Mouse (Mus musculus) forebrain, embryonic 11.5 days (tissue): ENCODE data around the gene Ndrg2. TPM values are rescaled to one million over a fixed set of nuclear protein-coding genes. Genes with fewer than 3 reads are reported as not detected.

ENCODE experiments used
- ATAC-seq: fragments of 200-750 bp; cut with Nextera tagmentation; replicated peaks from 2 replicates; pipeline ENCODE4 v1.8.0; 2017; ENCODE audit warnings: moderate TSS enrichment; ENCODE audit not compliant: low FRiP score
- DNase-seq: peaks from one replicate; pipeline ENCODE4 v3.0.0-alpha.2; 2017; ENCODE audit warnings: low spot score
- H3K27ac ChIP-seq: fragments of 300-500 bp; sonication (generic); 2 replicates; pipeline ENCODE4 v1.5.1; 2014; ENCODE audit warnings: low read depth, low read length
- H3K27me3 ChIP-seq: fragments of 300-500 bp; sonication (generic); 2 replicates; pipeline ENCODE4 v1.6.1; 2014; ENCODE audit warnings: mild to moderate bottlenecking, low read length, mixed read lengths; ENCODE audit not compliant: control insufficient read depth, insufficient read depth
- H3K36me3 ChIP-seq: fragments of 300-500 bp; sonication (generic); 2 replicates; pipeline ENCODE4 v1.6.1; 2014; ENCODE audit warnings: mild to moderate bottlenecking, low read length, moderate library complexity, mixed read lengths; ENCODE audit not compliant: control insufficient read depth, insufficient read depth
- H3K4me1 ChIP-seq: fragments of 300-500 bp; sonication (generic); replicated peaks from 2 replicates; pipeline ENCODE4 v1.6.1; 2014; ENCODE audit warnings: low read length, mixed read lengths; ENCODE audit not compliant: control insufficient read depth, insufficient read depth
- H3K4me2 ChIP-seq: fragments of 300-500 bp; sonication (generic); 2 replicates; pipeline ENCODE4 v1.6.1; 2014; ENCODE audit warnings: low read depth, mild to moderate bottlenecking, low read length, moderate library complexity, mixed read lengths; ENCODE audit not compliant: severe bottlenecking
- H3K4me3 ChIP-seq: fragments of 300-500 bp; sonication (generic); 2 replicates; pipeline ENCODE4 v1.5.1; 2014; ENCODE audit warnings: low read depth, low read length
- H3K9ac ChIP-seq: fragments of 300-500 bp; sonication (generic); 2 replicates; pipeline ENCODE4 v1.6.1; 2014; ENCODE audit warnings: low read length
- H3K9me3 ChIP-seq: fragments of 300-500 bp; sonication (generic); 2 replicates; pipeline ENCODE4 v1.6.1; 2016; ENCODE audit warnings: low read length, mixed read lengths; ENCODE audit not compliant: control insufficient read depth
- WGBS: fragments of 180-500 bp; shearing (Covaris S2); extraction: QIAGEN DNeasy Blood & Tissue Kit; methylation state at CpG from one replicate; pipeline ENCODE4 v1.1.7; 2014; 5-methylcytosine and 5-hydroxymethylcytosine counted together
- polyA plus RNA-seq: library from polyadenylated mRNA; unstranded; fragments of >200 nt; fragmentation: Nextera tagmentation; extraction: Ambion mirVana; gene quantifications from 2 replicates; pipeline ENCODE4 v1.2.1, GENCODE M21; 2014

The Ndrg2 gene
- polyA plus RNA-seq, 1 experiment from 2014 or later = 8.9 TPM

GRCm38 (mm10) chr14:51903782-51904181, 10.2 kb downstream of the Ndrg2 start:
- Histone ChIP-seq H3K9me3 (no peaks in the 10 kb centered on the region), H3K4me2 (no peak overlapping the region), H3K36me3 (no peaks in the 10 kb centered on the region), H3K9ac (no peak overlapping the region), H3K27ac (no peak overlapping the region), H3K27me3 (no peaks in the 10 kb centered on the region), H3K4me3 (no peak overlapping the region), H3K4me1 (no peaks in the 10 kb centered on the region)
- 91% methylated on average over 9 of the region's 9 CpGs for WGBS
- ATAC-seq (0 out of 2 replicates have a peak, but pooled peaks have one; percentile 21), DNase-seq (no peak)

GRCm38 (mm10) chr14:51902806-51903710, 10.9 kb downstream of the Ndrg2 start:
- Histone ChIP-seq H3K4me1 (no peaks in the 10 kb centered on the region), H3K4me2 (no peak overlapping the region), H3K4me3 (no peak overlapping the region), H3K27me3 (no peaks in the 10 kb centered on the region), H3K27ac (no peak overlapping the region), H3K36me3 (no peaks in the 10 kb centered on the region), H3K9ac (no peak overlapping the region), H3K9me3 (no peaks in the 10 kb centered on the region)
- DNase-seq = peak; percentile 90
- peak; percentile 56; the same call in 1 of the 2 replicates for ATAC-seq
- WGBS = 61% methylated on average over 9 of the region's 9 CpGs

- no peaks in the 10 kb centered on the region for H3K9me3 ChIP-seq
- ATAC-seq (no peak), DNase-seq (no peak)
- 82% methylated on average over 1 of the region's 1 CpGs for WGBS
- no peaks in the 10 kb centered on the region for H3K4me1 ChIP-seq
- no peak overlapping the region for H3K4me2 ChIP-seq
- no peaks in the 10 kb centered on the region for H3K36me3 ChIP-seq
- H3K27me3 ChIP-seq = no peaks in the 10 kb centered on the region
- H3K4me3 ChIP-seq = no peak overlapping the region
- no peak overlapping the region for H3K9ac ChIP-seq
- no peak overlapping the region for H3K27ac ChIP-seq
These were observed 14.6 kb downstream of the Ndrg2 start for GRCm38 (mm10) chr14:51899351-51899750.

GRCm38 (mm10) chr14:51896539-51897170, 17.3 kb downstream of the Ndrg2 start:
- H3K4me1 ChIP-seq = no peaks in the 10 kb centered on the region
- ATAC-seq (no peak), DNase-seq (no peak)
- WGBS = 82% methylated on average over 8 of the region's 8 CpGs
- H3K4me3 ChIP-seq = no peak overlapping the region
- no peak overlapping the region for H3K9ac ChIP-seq
- H3K9me3 ChIP-seq = no peaks in the 10 kb centered on the region
- H3K27me3 ChIP-seq = no peaks in the 10 kb centered on the region
- peaks cover 1% of the 10 kb centered on the region for H3K36me3 ChIP-seq
- no peak overlapping the region for H3K4me2 ChIP-seq
- H3K27ac ChIP-seq = no peak overlapping the region

GRCm38 (mm10) chr14:51896019-51896418, 17.9 kb downstream of the Ndrg2 start:
- no peaks in the 10 kb centered on the region for H3K27me3 ChIP-seq
- DNase-seq = no peak
- no peaks in the 10 kb centered on the region for H3K9me3 ChIP-seq
- WGBS = 86% methylated on average over 6 of the region's 6 CpGs
- no peak overlapping the region for H3K4me3 ChIP-seq
- H3K27ac ChIP-seq = no peak overlapping the region
- no peak overlapping the region for H3K9ac ChIP-seq
- peaks cover 6% of the 10 kb centered on the region for H3K36me3 ChIP-seq
- H3K4me1 ChIP-seq = no peaks in the 10 kb centered on the region
- ATAC-seq = no peak
- no peak overlapping the region for H3K4me2 ChIP-seq

- H3K4me2 ChIP-seq = no peak overlapping the region
- H3K27ac ChIP-seq = no peak overlapping the region
- H3K9ac ChIP-seq = no peak overlapping the region
- DNase-seq = no peak
- no peaks in the 10 kb centered on the region for H3K4me1 ChIP-seq
- H3K9me3 ChIP-seq = no peaks in the 10 kb centered on the region
- no peak for ATAC-seq
- no peak overlapping the region for H3K4me3 ChIP-seq
- peaks cover 6% of the 10 kb centered on the region for H3K36me3 ChIP-seq
- WGBS = 81% methylated on average over 14 of the region's 14 CpGs
- no peaks in the 10 kb centered on the region for H3K27me3 ChIP-seq
These were observed 18.9 kb downstream of the Ndrg2 start for GRCm38 (mm10) chr14:51895071-51895470.

- Histone ChIP-seq H3K4me2 (no peak overlapping the region), H3K27ac (no peak overlapping the region), H3K36me3 (peaks cover 6% of the 10 kb centered on the region), H3K9ac (no peak overlapping the region), H3K4me1 (no peaks in the 10 kb centered on the region), H3K27me3 (no peaks in the 10 kb centered on the region), H3K4me3 (no peak overlapping the region), H3K9me3 (no peaks in the 10 kb centered on the region)
- 69% methylated on average over 3 of the region's 3 CpGs for WGBS
- no peak for ATAC-seq
- no peak for DNase-seq
These were observed 20.1 kb downstream of the Ndrg2 start for GRCm38 (mm10) chr14:51893809-51894208.

- Histone ChIP-seq H3K4me3 (no peak overlapping the region), H3K36me3 (peaks cover 9% of the 10 kb centered on the region), H3K9ac (no peak overlapping the region), H3K27ac (no peak overlapping the region), H3K4me2 (no peak overlapping the region), H3K27me3 (no peaks in the 10 kb centered on the region), H3K4me1 (no peaks in the 10 kb centered on the region), H3K9me3 (no peaks in the 10 kb centered on the region)
- ATAC-seq (no peak), DNase-seq (no peak)
- 26% methylated on average over 10 of the region's 10 CpGs for WGBS
These were observed 20.7 kb downstream of the Ndrg2 start for GRCm38 (mm10) chr14:51893094-51893794.
